Mouse (Mus musculus) kidney, adult 2 months (tissue): ENCODE results near the gene Tgds. TPM values are rescaled to one million over a fixed set of nuclear protein-coding genes. Genes with fewer than 3 reads are reported as not detected.
A peak's percentile ranks its signal among the peaks of the same experiment; 100 is the strongest.

ENCODE experiments used
- DNase-seq: peaks from one replicate; pipeline ENCODE4 v3.0.0; 2021
- H3K27ac ChIP-seq: fragments of 200-500 bp; 2 replicates; pipeline ENCODE4 v1.5.1; 2012; ENCODE audit warnings: low read depth, low read length, control low read depth, inconsistent platforms; ENCODE audit not compliant: insufficient read depth
- H3K27me3 ChIP-seq: fragments of 200-500 bp; replicated peaks from 2 replicates; pipeline ENCODE4 v1.6.1; 2012; ENCODE audit warnings: mild to moderate bottlenecking, moderate library complexity, low read length, inconsistent platforms; ENCODE audit not compliant: control insufficient read depth, insufficient read depth
- H3K36me3 ChIP-seq: fragments of 200-500 bp; 2 replicates; pipeline ENCODE4 v1.6.1; 2012; ENCODE audit warnings: mild to moderate bottlenecking, moderate library complexity, low read length, inconsistent platforms; ENCODE audit not compliant: control insufficient read depth, insufficient read depth
- H3K4me1 ChIP-seq: fragments of 200-500 bp; 2 replicates; pipeline ENCODE4 v1.6.1; 2011; ENCODE audit warnings: low read length; ENCODE audit not compliant: control insufficient read depth, insufficient read depth
- H3K4me3 ChIP-seq: fragments of 200-500 bp; 2 replicates; pipeline ENCODE4 v1.5.1; 2011; ENCODE audit warnings: mild to moderate bottlenecking, low read depth, low read length, control low read depth; ENCODE audit not compliant: insufficient read depth
- CTCF ChIP-seq: fragments of 200-500 bp; conservative IDR thresholded peaks from 2 replicates; pipeline ENCODE4 v1.5.1; 2011; ENCODE audit warnings: low read depth, mild to moderate bottlenecking, control low read depth, low read length, moderate library complexity, mixed read lengths; ENCODE audit not compliant: insufficient read depth, insufficient read length
- POLR2A ChIP-seq: fragments of 200-500 bp; IDR thresholded peaks from one replicate; pipeline ENCODE4 v1.6.1; 2011; ENCODE audit warnings: low read depth, low read length, control low read depth
- WGBS: fragments of 180-500 bp; shearing (Covaris S2); methylation state at CpG from one replicate; pipeline ENCODE4 v1.1.7; 2018; 5-methylcytosine and 5-hydroxymethylcytosine counted together
- polyA plus RNA-seq: library from polyadenylated mRNA; depleted of rRNA; stranded (reverse); fragments of >200 nt; gene quantifications from 2 replicates; pipeline ENCODE4 v1.2.3, GENCODE M21; 2012; rRNA removed

The Tgds gene
- polyA plus RNA-seq = 14.1 and 15.9 TPM in 2 replicates

DNA sequence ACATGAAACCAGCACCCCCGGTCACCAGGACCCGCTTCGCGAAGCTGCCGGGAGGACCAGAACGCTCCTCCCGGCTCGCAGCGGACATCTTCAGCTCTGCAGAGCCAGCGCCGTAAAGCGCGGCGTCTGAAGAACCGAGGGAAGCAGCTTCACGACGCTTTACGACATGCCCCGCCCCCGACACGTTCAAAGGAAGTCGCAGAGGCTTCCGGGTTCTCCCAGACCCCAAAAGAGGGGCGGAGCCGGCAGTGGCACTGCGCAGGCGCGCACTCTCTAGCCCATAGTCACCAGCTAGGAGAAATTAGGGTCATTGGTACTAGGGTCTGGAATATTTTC, at the start of gene Tgds:
TSS of gene Tgds (minus strand) at position 114 of the 336 bp plus-strand sequence.
- H3K36me3 ChIP-seq = no peaks in the 10 kb centered on the region
- H3K4me3 ChIP-seq = peak within 1 kb of the TSS; percentile 93
- H3K27me3 ChIP-seq = no peaks in the 10 kb centered on the region
- peak; percentile 99 for DNase-seq
- under 1% methylated on average over 28 of the region's 28 CpGs for WGBS
- TF ChIP-seq CTCF (no peak), POLR2A (peak; percentile 85)
- H3K4me1 ChIP-seq = peaks cover 7% of the 10 kb centered on the region; the same call in 1 of the 2 replicates
- H3K27ac ChIP-seq = no peak within 1 kb of the TSS

DNA sequence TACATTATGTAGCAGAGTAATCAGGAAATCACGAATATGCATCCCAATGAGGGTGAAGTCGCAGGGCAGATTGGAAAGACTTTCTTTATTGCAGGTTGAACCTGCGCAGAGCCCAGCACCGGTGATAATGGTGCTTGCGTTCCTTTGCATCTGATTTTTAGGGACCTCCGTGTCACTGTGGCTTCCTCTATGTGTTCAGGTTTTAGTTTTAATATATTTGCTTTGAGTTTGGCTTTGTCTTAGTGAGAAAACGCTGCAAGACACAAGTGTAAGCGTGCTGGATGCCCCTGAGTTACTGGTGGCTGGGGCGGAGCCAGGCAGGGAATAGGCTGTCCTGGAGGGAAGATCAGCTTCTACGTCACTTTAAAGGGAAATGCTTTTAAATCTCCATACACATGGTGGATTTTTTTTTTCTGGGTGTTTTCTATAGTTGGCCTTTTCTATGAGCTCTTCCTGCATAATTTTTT, 48.2 kb upstream of the Tgds start:
- 1% methylated on average over 10 of the region's 10 CpGs for WGBS

GRCm38 (mm10) chr14:118180117-118180557, 47.6 kb upstream of the Tgds start:
- Histone ChIP-seq H3K36me3 (no peaks in the 10 kb centered on the region), H3K27me3 (no peaks in the 10 kb centered on the region), H3K4me3 (peak overlapping the region; percentile 54), H3K27ac (no peak overlapping the region), H3K4me1 (no peaks in the 10 kb centered on the region)
- under 1% methylated on average over 20 of the region's 20 CpGs for WGBS
- DNase-seq = peak; percentile 73
- TF ChIP-seq POLR2A (no peak), CTCF (no peak)

More for the DNA sequence above, 48.2 kb upstream of the Tgds start:
- H3K36me3 ChIP-seq = no peaks in the 10 kb centered on the region
- TF ChIP-seq CTCF (no peak), POLR2A (no peak)
- peak; percentile 60 for DNase-seq
- no peak overlapping the region for H3K27ac ChIP-seq
- no peaks in the 10 kb centered on the region for H3K27me3 ChIP-seq
- no peaks in the 10 kb centered on the region for H3K4me1 ChIP-seq
- peak overlapping the region; percentile 54 for H3K4me3 ChIP-seq

DNA sequence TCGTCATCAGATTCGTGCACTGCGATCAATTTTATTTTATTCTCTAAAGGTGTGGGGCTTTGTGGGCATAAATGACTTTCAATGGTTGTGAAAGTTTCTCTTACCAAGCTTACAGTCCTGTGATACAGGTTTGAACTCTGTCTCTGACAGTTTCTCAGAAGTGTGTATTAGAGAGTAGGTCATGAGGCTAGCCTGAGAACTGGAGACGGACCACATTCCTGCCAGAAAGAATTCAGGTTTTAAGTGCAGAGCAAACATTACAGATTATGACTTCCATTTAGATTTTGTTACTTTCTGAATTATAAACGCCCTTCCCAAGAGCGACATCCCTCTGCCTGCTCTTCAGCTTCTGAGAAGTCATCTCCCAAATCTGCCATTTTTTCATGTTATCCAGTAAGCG, 47.1 kb upstream of the Tgds start:
- Histone ChIP-seq H3K36me3 (no peaks in the 10 kb centered on the region), H3K27ac (no peak overlapping the region), H3K4me1 (no peaks in the 10 kb centered on the region), H3K27me3 (no peaks in the 10 kb centered on the region), H3K4me3 (no peak overlapping the region)
- TF ChIP-seq POLR2A = no peak
- no peak for TF ChIP-seq CTCF
- DNase-seq = no peak
- WGBS = 48% methylated on average over 7 of the region's 7 CpGs

GRCm38 (mm10) chr14:118179251-118179650, 46.7 kb upstream of the Tgds start:
- Histone ChIP-seq H3K27me3 (no peaks in the 10 kb centered on the region), H3K4me3 (no peak overlapping the region), H3K36me3 (no peaks in the 10 kb centered on the region), H3K4me1 (no peaks in the 10 kb centered on the region), H3K27ac (no peak overlapping the region)
- 34% methylated on average over 1 of the region's 1 CpGs for WGBS
- no peak for DNase-seq
- TF ChIP-seq CTCF (no peak), POLR2A (no peak)

GRCm38 (mm10) chr14:118175694-118176085, 43.1 kb upstream of the Tgds start:
- Histone ChIP-seq H3K4me1 (no peaks in the 10 kb centered on the region), H3K27ac (no peak overlapping the region), H3K4me3 (no peak overlapping the region), H3K27me3 (no peaks in the 10 kb centered on the region), H3K36me3 (no peaks in the 10 kb centered on the region)
- no peak for DNase-seq
- no peak for TF ChIP-seq CTCF
- TF ChIP-seq POLR2A = no peak
- WGBS = 71% methylated on average over 12 of the region's 12 CpGs

- TF ChIP-seq POLR2A (no peak), CTCF (no peak)
- 85% methylated on average over 30 of the region's 30 CpGs for WGBS
- Histone ChIP-seq H3K27ac (no peak overlapping the region), H3K4me3 (no peak overlapping the region), H3K4me1 (no peaks in the 10 kb centered on the region), H3K36me3 (no peaks in the 10 kb centered on the region), H3K27me3 (no peaks in the 10 kb centered on the region)
- no peak for DNase-seq
Observed at GRCm38 (mm10) chr14:118175071-118175693, 42.6 kb upstream of the Tgds start.
